In genomic region chr6:100433534-100433867, GRCm38 (mm10) we compare ENCODE assay signal across 15 mouse cellular contexts.
DNase-seq lines count a peak whose midpoint lies in the region; ATAC-seq and TF ChIP-seq lines count a peak whose summit lies in the region.
"Had no signal": no experiment of that assay in that cellular context is flagged by ENCODE, and none has a peak within 500 bp of the region (broad histone marks: within the 10 kb centered on the region; RNA-seq: fewer than 3 reads in every experiment).

No protein-coding gene starts in this region.

- H3K4me3 ChIP-seq in hindbrain, embryonic 10.5 days, result peak overlapping the region; percentile 18; the same call in 1 of the 2 replicates
- H3K4me3 ChIP-seq in hindbrain, embryonic 13.5 days, result no peak overlapping the region
- peak overlapping the region; percentile 38 for H3K4me3 ChIP-seq in midbrain, embryonic 10.5 days
- no peak overlapping the region for H3K4me3 ChIP-seq in midbrain, embryonic 14.5 days (replicated peaks; ENCODE audit: low read depth, low read length)
- no peak overlapping the region for H3K4me3 ChIP-seq in ES-Bruce4 (ENCODE audit: low read depth, low read length)
- no peak overlapping the region for H3K4me3 ChIP-seq in hindbrain, embryonic 14.5 days (replicated peaks; ENCODE audit: low read length)
- H3K4me3 ChIP-seq: embryonic facial prominence, embryonic 12.5 days had no signal

- 21% methylated on average over 9 of the region's 9 CpGs for WGBS in hindbrain, embryonic 10.5 days
- 18% methylated on average over 9 of the region's 9 CpGs for WGBS in hindbrain, embryonic 13.5 days
- WGBS in midbrain, embryonic 10.5 days, result 30% methylated on average over 9 of the region's 9 CpGs
- 14% methylated on average over 9 of the region's 9 CpGs for WGBS in midbrain, embryonic 14.5 days
- WGBS in hindbrain, embryonic 14.5 days, result 18% methylated on average over 9 of the region's 9 CpGs

- TF ChIP-seq POLR2A in ES-Bruce4 (IDR thresholded peaks at IDR 0.05; ENCODE audit: insufficient read depth, low read length), result no peak

- peaks cover 99% of the 10 kb centered on the region for H3K27me3 ChIP-seq in hindbrain, embryonic 10.5 days (ENCODE audit: insufficient read depth, poor library complexity, severe bottlenecking)
- H3K27me3 ChIP-seq in hindbrain, embryonic 13.5 days, result peaks cover 72% of the 10 kb centered on the region
- peaks cover 98% of the 10 kb centered on the region for H3K27me3 ChIP-seq in midbrain, embryonic 10.5 days (ENCODE audit: low read depth, poor library complexity, severe bottlenecking)
- peaks cover 14% of the 10 kb centered on the region; the same call in 1 of the 2 replicates for H3K27me3 ChIP-seq in midbrain, embryonic 14.5 days (ENCODE audit: control insufficient read depth, insufficient read depth, low read length)
- H3K27me3 ChIP-seq in ES-Bruce4 (ENCODE audit: control insufficient read depth, insufficient read depth, low read length, poor library complexity, severe bottlenecking), result no peaks in the 10 kb centered on the region
- H3K27me3 ChIP-seq in hindbrain, embryonic 14.5 days (ENCODE audit: control insufficient read depth, insufficient read depth, low read length), result peaks cover 23% of the 10 kb centered on the region

- TF ChIP-seq CTCF in ES-Bruce4 (IDR thresholded peaks at IDR 0.05; ENCODE audit: low read depth, low read length), result no peak

- ATAC-seq in hindbrain, embryonic 13.5 days (ENCODE audit: low FRiP score), result no peak
- no peak for ATAC-seq in midbrain, embryonic 14.5 days (ENCODE audit: low FRiP score, low TSS enrichment)
- peak; percentile 19; the same call in 1 of the 2 replicates for ATAC-seq in hindbrain, embryonic 14.5 days (ENCODE audit: low FRiP score)
- no peak for ATAC-seq in monocyte, adult 5-6 weeks (replicated peaks; ENCODE audit: insufficient number of reproducible peaks, low FRiP score, low TSS enrichment, poor library complexity, severe bottlenecking)
- ATAC-seq: inflammation-experienced regulatory T-cells, adult 6 months; Patski had no signal

- peak; percentile 39 for DNase-seq in hindbrain, embryonic 10.5 days (ENCODE audit: low spot score)
- DNase-seq in midbrain, embryonic 10.5 days (ENCODE audit: low spot score), result peak; percentile 48
- DNase-seq in midbrain, embryonic 14.5 days, result no peak
- DNase-seq in hindbrain, embryonic 14.5 days (ENCODE audit: low spot score), result no peak
- DNase-seq in layer of hippocampus, postnatal 36 days, result no peak
- DNase-seq: cerebellum, adult 18-20 months; heart, adult 11 months; thymus, postnatal 14 days had no signal

- no peaks in the 10 kb centered on the region for H3K36me3 ChIP-seq in hindbrain, embryonic 10.5 days
- H3K36me3 ChIP-seq in hindbrain, embryonic 13.5 days, result no peaks in the 10 kb centered on the region
- H3K36me3 ChIP-seq in midbrain, embryonic 10.5 days, result no peaks in the 10 kb centered on the region
- no peaks in the 10 kb centered on the region for H3K36me3 ChIP-seq in midbrain, embryonic 14.5 days (ENCODE audit: control insufficient read depth, insufficient read depth, low read length)
- H3K36me3 ChIP-seq in ES-Bruce4 (ENCODE audit: control insufficient read depth, insufficient read depth, low read length, poor library complexity, severe bottlenecking), result no peaks in the 10 kb centered on the region
- H3K36me3 ChIP-seq in hindbrain, embryonic 14.5 days (replicated peaks; ENCODE audit: control insufficient read depth, insufficient read depth), result no peaks in the 10 kb centered on the region
- H3K36me3 ChIP-seq: embryonic facial prominence, embryonic 12.5 days had no signal

- H3K4me2 ChIP-seq in hindbrain, embryonic 13.5 days, result no peak overlapping the region
- no peak overlapping the region for H3K4me2 ChIP-seq in midbrain, embryonic 14.5 days (ENCODE audit: low read length)
- no peak overlapping the region for H3K4me2 ChIP-seq in hindbrain, embryonic 14.5 days (replicated peaks)
- H3K4me2 ChIP-seq: embryonic facial prominence, embryonic 12.5 days; liver, embryonic 11.5 days had no signal

- peak overlapping the region; percentile 59; the same call in 1 of the 2 replicates for H3K27ac ChIP-seq in hindbrain, embryonic 10.5 days
- no peak overlapping the region for H3K27ac ChIP-seq in hindbrain, embryonic 13.5 days
- peak overlapping the region; percentile 83 for H3K27ac ChIP-seq in midbrain, embryonic 10.5 days (replicated peaks)
- H3K27ac ChIP-seq in midbrain, embryonic 14.5 days (replicated peaks; ENCODE audit: low read depth, low read length), result no peak overlapping the region
- H3K27ac ChIP-seq in ES-Bruce4 (ENCODE audit: insufficient read depth, low read length), result no peak overlapping the region
- H3K27ac ChIP-seq in hindbrain, embryonic 14.5 days, result no peak overlapping the region
- H3K27ac ChIP-seq: embryonic facial prominence, embryonic 12.5 days had no signal

- H3K4me1 ChIP-seq in hindbrain, embryonic 10.5 days (replicated peaks), result peaks cover 54% of the 10 kb centered on the region
- peaks cover 22% of the 10 kb centered on the region for H3K4me1 ChIP-seq in hindbrain, embryonic 13.5 days (replicated peaks)
- H3K4me1 ChIP-seq in midbrain, embryonic 10.5 days, result peaks cover 68% of the 10 kb centered on the region
- H3K4me1 ChIP-seq in midbrain, embryonic 14.5 days (ENCODE audit: control insufficient read depth, insufficient read depth, low read length), result peaks cover 11% of the 10 kb centered on the region; the same call in 1 of the 2 replicates
- peaks cover 10% of the 10 kb centered on the region for H3K4me1 ChIP-seq in ES-Bruce4 (ENCODE audit: control insufficient read depth, insufficient read depth, low read length)
- H3K4me1 ChIP-seq in hindbrain, embryonic 14.5 days (replicated peaks; ENCODE audit: control insufficient read depth, insufficient read depth, low read length), result peaks cover 16% of the 10 kb centered on the region

- H3K9ac ChIP-seq in hindbrain, embryonic 13.5 days, result no peak overlapping the region
- H3K9ac ChIP-seq in midbrain, embryonic 14.5 days (replicated peaks; ENCODE audit: low read length), result no peak overlapping the region
- no peak overlapping the region for H3K9ac ChIP-seq in ES-Bruce4 (ENCODE audit: low read depth, poor library complexity, severe bottlenecking)
- no peak overlapping the region for H3K9ac ChIP-seq in hindbrain, embryonic 14.5 days
- H3K9ac ChIP-seq: embryonic facial prominence, embryonic 12.5 days had no signal

- 0 out of 2 replicates have a peak, but pooled peaks have one; percentile 2 for TF ChIP-seq EP300 in ES-Bruce4 (IDR thresholded peaks at IDR 0.05; ENCODE audit: insufficient read depth, low read depth, low read length)

- H3K9me3 ChIP-seq in hindbrain, embryonic 10.5 days, result no peaks in the 10 kb centered on the region
- H3K9me3 ChIP-seq in hindbrain, embryonic 13.5 days, result no peaks in the 10 kb centered on the region
- peaks cover 3% of the 10 kb centered on the region; the same call in 1 of the 2 replicates for H3K9me3 ChIP-seq in midbrain, embryonic 10.5 days (replicated peaks)
- no peaks in the 10 kb centered on the region for H3K9me3 ChIP-seq in midbrain, embryonic 14.5 days (ENCODE audit: control insufficient read depth, low read length)
- no peaks in the 10 kb centered on the region for H3K9me3 ChIP-seq in ES-Bruce4 (replicated peaks; ENCODE audit: control insufficient read depth, insufficient read depth, low read length, poor library complexity, severe bottlenecking)
- H3K9me3 ChIP-seq in hindbrain, embryonic 14.5 days (ENCODE audit: control insufficient read depth, low read length), result no peaks in the 10 kb centered on the region
- H3K9me3 ChIP-seq: embryonic facial prominence, embryonic 12.5 days had no signal

Comparison
In these comparisons a context has a peak if more than half of its experiments do, and no peak if none do; other contexts are left out.
1. DNase-seq: peak in hindbrain, embryonic 10.5 days (single experiment) and midbrain, embryonic 10.5 days (single experiment); none in midbrain, embryonic 14.5 days (single experiment), hindbrain, embryonic 14.5 days (single experiment) and layer of hippocampus, postnatal 36 days (0 of 2).
2. H3K27ac ChIP-seq: peak in hindbrain, embryonic 10.5 days (single experiment) and midbrain, embryonic 10.5 days (single experiment); none in hindbrain, embryonic 13.5 days (single experiment), midbrain, embryonic 14.5 days (single experiment), ES-Bruce4 (single experiment) and hindbrain, embryonic 14.5 days (single experiment).
3. H3K4me3 ChIP-seq: peak in hindbrain, embryonic 10.5 days (single experiment) and midbrain, embryonic 10.5 days (single experiment); none in hindbrain, embryonic 13.5 days (single experiment), midbrain, embryonic 14.5 days (single experiment), ES-Bruce4 (single experiment) and hindbrain, embryonic 14.5 days (single experiment).